Mouse (Mus musculus) erythroblast, adult 5-6 weeks (primary cell): ENCODE results near the gene Mrc2. TPM values are rescaled to one million over a fixed set of nuclear protein-coding genes. Genes with fewer than 3 reads are reported as not detected.

ENCODE experiments used
- ATAC-seq: replicated peaks from 2 replicates; pipeline ENCODE4 v1.8.0; 2016; ENCODE audit warnings: moderate number of reproducible peaks, mild to moderate bottlenecking, moderate TSS enrichment, inconsistent platforms; ENCODE audit not compliant: poor library complexity, low FRiP score, severe bottlenecking
- total RNA-seq, 2 experiments: library from RNA; stranded (forward) in 1 of 2; stranded (reverse) in 1 of 2; fragments of 150-400 nt in 1 of 2; fragments of 200-764, 138-1000 nt in 1 of 2; gene quantifications; 2 replicates each; pipeline versions ENCODE4 v1.2.3 to v1.2.4; 2015 to 2017; ENCODE audit warnings: low replicate concordance in 2 of 2

The Mrc2 gene
- total RNA-seq, 2 experiments from 2014 or later: not detected

- ATAC-seq: peak; percentile 62
Measured at GRCm38 (mm10) chr11:105347162-105348161, 55.0 kb downstream of the Mrc2 start.

- ATAC-seq: no peak
Measured at GRCm38 (mm10) chr11:105348495-105348982, 56.1 kb downstream of the Mrc2 start.

GRCm38 (mm10) chr11:105349780-105350324 is 57.4 kb downstream of the Mrc2 start:
- ATAC-seq: no peak

- ATAC-seq: no peak
Measured at GRCm38 (mm10) chr11:105350643-105351042, 58.2 kb downstream of the Mrc2 start.

- ATAC-seq: no peak
Measured at GRCm38 (mm10) chr11:105352152-105352551, 59.7 kb downstream of the Mrc2 start.

- ATAC-seq: no peak
Measured at GRCm38 (mm10) chr11:105352954-105353890, 60.8 kb downstream of the Mrc2 start.

GRCm38 (mm10) chr11:105353891-105354280 is 61.4 kb downstream of the Mrc2 start:
- no peak for ATAC-seq

- ATAC-seq: no peak
Measured at GRCm38 (mm10) chr11:105356301-105356700, 63.9 kb downstream of the Mrc2 start.

- ATAC-seq: no peak
Measured at GRCm38 (mm10) chr11:105362041-105362765, 69.8 kb downstream of the Mrc2 start.

GRCm38 (mm10) chr11:105362946-105363597 is 70.6 kb downstream of the Mrc2 start:
- peak; percentile 45 for ATAC-seq

- ATAC-seq: no peak
Measured at GRCm38 (mm10) chr11:105363598-105364385, 71.3 kb downstream of the Mrc2 start.

- ATAC-seq: no peak
Measured at GRCm38 (mm10) chr11:105364386-105365065, 72.1 kb downstream of the Mrc2 start.

GRCm38 (mm10) chr11:105365611-105366010 is 73.2 kb downstream of the Mrc2 start:
- ATAC-seq: peak; percentile 27

GRCm38 (mm10) chr11:105366051-105366450 is 73.6 kb downstream of the Mrc2 start:
- peak; percentile 87 for ATAC-seq

- ATAC-seq: 0 out of 2 replicates have a peak, but pooled peaks have one; percentile 3
Measured at GRCm38 (mm10) chr11:105367163-105367562, 74.7 kb downstream of the Mrc2 start.

GRCm38 (mm10) chr11:105368833-105369232 is 76.4 kb downstream of the Mrc2 start:
- ATAC-seq: no peak
